Mouse (Mus musculus) left cerebral cortex, adult 18-20 months (tissue): ENCODE data around the gene Sh3tc1. TPM values are rescaled to one million over a fixed set of nuclear protein-coding genes. Genes with fewer than 3 reads are reported as not detected.

Source experiments
- DNase-seq, 2 experiments: peaks; one replicate each; pipeline ENCODE4 v3.0.0; 2021 to 2022; ENCODE audit warnings: low spot score in 2 of 2, mixed read lengths in 1 of 2
- total RNA-seq, 2 experiments: library from RNA; stranded (reverse); gene quantifications; 2 replicates each; pipeline ENCODE4 v1.2.3; 2021

Gene Sh3tc1
- total RNA-seq, 2 experiments from 2014 or later = 2.4 to 2.6 TPM

GRCm38 (mm10) chr5:35756020-35756419 lies 16.2 kb upstream of the Sh3tc1 start:
- DNase-seq = no peak

- peak; percentile 61 to 71 for DNase-seq
These were observed 15.4 kb upstream of the Sh3tc1 start for GRCm38 (mm10) chr5:35755131-35755733.

GRCm38 (mm10) chr5:35751016-35751415 lies 11.2 kb upstream of the Sh3tc1 start:
- no peak for DNase-seq

- DNase-seq = no peak
These were observed 10.2 kb upstream of the Sh3tc1 start for GRCm38 (mm10) chr5:35750026-35750425.

GRCm38 (mm10) chr5:35749416-35749815 lies 9.6 kb upstream of the Sh3tc1 start:
- DNase-seq = no peak

GRCm38 (mm10) chr5:35746910-35747309 lies 7.1 kb upstream of the Sh3tc1 start:
- DNase-seq = peak; percentile 76 to 85

- no peak for DNase-seq
These were observed 5.6 kb upstream of the Sh3tc1 start for GRCm38 (mm10) chr5:35745406-35745805.

- peak; percentile 44 to 46 for DNase-seq
These were observed 4.4 kb upstream of the Sh3tc1 start for GRCm38 (mm10) chr5:35743990-35744722.

GRCm38 (mm10) chr5:35743238-35743951 lies 3.6 kb upstream of the Sh3tc1 start:
- no peak for DNase-seq

- no peak for DNase-seq
These were observed 1.5 kb upstream of the Sh3tc1 start for GRCm38 (mm10) chr5:35741225-35741820.

GRCm38 (mm10) chr5:35740716-35741115 lies 929 bp upstream of the Sh3tc1 start:
- no peak for DNase-seq

GRCm38 (mm10) chr5:35739005-35739404 lies 782 bp downstream of the Sh3tc1 start:
- DNase-seq = no peak

- no peak for DNase-seq
These were observed 2.4 kb downstream of the Sh3tc1 start for GRCm38 (mm10) chr5:35737231-35737901.

GRCm38 (mm10) chr5:35733523-35733922 lies 6.3 kb downstream of the Sh3tc1 start:
- DNase-seq = no peak

GRCm38 (mm10) chr5:35731006-35731405 lies 8.8 kb downstream of the Sh3tc1 start:
- DNase-seq = no peak

GRCm38 (mm10) chr5:35730552-35730951 lies 9.2 kb downstream of the Sh3tc1 start:
- no peak for DNase-seq

GRCm38 (mm10) chr5:35729844-35730243 lies 9.9 kb downstream of the Sh3tc1 start:
- no peak for DNase-seq

GRCm38 (mm10) chr5:35728957-35729460 lies 10.8 kb downstream of the Sh3tc1 start:
- peak; percentile 47 to 60 for DNase-seq

- no peak for DNase-seq
These were observed 11.3 kb downstream of the Sh3tc1 start for GRCm38 (mm10) chr5:35728344-35728956.

GRCm38 (mm10) chr5:35727447-35727846 lies 12.3 kb downstream of the Sh3tc1 start:
- DNase-seq = no peak

GRCm38 (mm10) chr5:35725840-35726239 lies 13.9 kb downstream of the Sh3tc1 start:
- DNase-seq = no peak
